Mouse (Mus musculus): ENCODE measurements around the gene Col5a1.

DNA sequence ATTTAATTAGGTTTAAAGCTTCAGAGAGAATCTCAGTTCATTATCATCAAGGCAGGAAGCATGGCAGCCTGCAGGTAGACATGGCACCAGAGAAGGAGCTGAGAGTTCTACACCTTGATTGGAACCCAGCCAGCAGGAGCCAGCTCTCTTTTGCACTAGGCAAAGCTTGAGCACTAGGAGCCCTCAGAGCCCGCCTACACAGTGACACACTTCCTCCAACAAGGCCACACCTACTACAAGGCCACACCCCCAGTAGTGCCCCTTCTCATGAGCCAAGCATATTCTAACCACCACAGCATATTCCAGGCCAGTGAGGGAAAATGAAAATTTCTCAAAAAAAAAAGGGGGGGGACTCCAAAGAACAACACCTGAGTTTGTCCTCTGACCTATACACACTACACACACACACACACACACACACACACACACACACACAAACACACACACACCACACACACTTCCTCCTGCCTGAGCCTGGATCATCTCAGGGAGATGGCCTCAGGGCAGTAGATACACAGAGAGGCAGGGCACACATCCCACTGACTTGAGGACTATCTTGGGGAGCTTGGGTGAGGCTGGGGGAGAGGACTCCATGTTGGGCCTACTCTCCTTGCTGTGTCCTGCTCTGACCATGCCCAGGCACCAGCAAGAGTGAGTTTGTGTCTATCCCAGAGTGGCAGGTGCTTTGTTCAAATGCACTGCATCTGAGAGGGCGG lies 181.8 kb downstream of the Col5a1 start:
- no peak for TF ChIP-seq POLR2A (IDR thresholded peaks at IDR 0.05; ENCODE audit: insufficient read length, low read depth)
- no peak for TF ChIP-seq MYOD1 (IDR thresholded peaks at IDR 0.05; ENCODE audit: control insufficient read depth in 1 of 3, insufficient read length in 2 of 3, low read depth in 2 of 3)
- TF ChIP-seq MAX (IDR thresholded peaks at IDR 0.05; ENCODE audit: low read depth) = no peak

Data from myocyte (in vitro differentiated cells).